In genomic region chr11:55518806-55519674, GRCm38 (mm10) we compare ENCODE assay signal across 7 mouse cellular contexts. TPM values are rescaled to one million over a fixed set of nuclear protein-coding genes. Genes with fewer than 3 reads are reported as not detected.
DNase-seq lines count a peak whose midpoint lies in the region; ATAC-seq lines count a peak whose summit lies in the region.

No protein-coding gene starts in this region.

- no peaks in the 10 kb centered on the region for H3K9me3 ChIP-seq in hindbrain, embryonic 13.5 days

- no peaks in the 10 kb centered on the region for H3K27me3 ChIP-seq in hindbrain, embryonic 13.5 days

- H3K27ac ChIP-seq in hindbrain, embryonic 13.5 days = peak overlapping the region; percentile 64; the same call in 1 of the 2 replicates

- 8% methylated on average over 9 of the region's 9 CpGs for WGBS in hindbrain, embryonic 13.5 days

- H3K36me3 ChIP-seq in hindbrain, embryonic 13.5 days = peaks cover 36% of the 10 kb centered on the region

- H3K4me2 ChIP-seq in hindbrain, embryonic 13.5 days = peak overlapping the region; percentile 21; the same call in 1 of the 2 replicates

- peak; percentile 66 for DNase-seq in Muller cell, postnatal 12 days (ENCODE audit: inconsistent ontology term)
- peak; percentile 56 for DNase-seq in brain, embryonic 18.5 days (ENCODE audit: low read depth, low spot score)
- DNase-seq in fibroblast of lung, adult 2 months (ENCODE audit: low read depth) = peak; percentile 48
- peak; percentile 67 to 74 for DNase-seq in layer of hippocampus, postnatal 25 days (ENCODE audit: extremely low spot score in 1 of 2, low spot score in 1 of 2)
- peak; percentile 69 for DNase-seq in lung, postnatal 36 days
- peak; percentile 87 to 88 for DNase-seq in right cerebral cortex, adult 2 months (ENCODE audit: low spot score in 2 of 2)

- peak; percentile 77 for ATAC-seq in hindbrain, embryonic 13.5 days (ENCODE audit: low FRiP score)

- no peak overlapping the region for H3K4me3 ChIP-seq in hindbrain, embryonic 13.5 days

- H3K9ac ChIP-seq in hindbrain, embryonic 13.5 days = no peak overlapping the region; the same call in 1 of the 2 replicates

- peaks cover 3% of the 10 kb centered on the region for H3K4me1 ChIP-seq in hindbrain, embryonic 13.5 days (replicated peaks)

RNA-seq across cellular contexts. Expression of gene G3bp1, which starts 49.6 kb away (rescaled TPM):
- polyA plus RNA-seq in hindbrain, embryonic 13.5 days (2015; fragmentation: Nextera tagmentation; extraction: Ambion mirVana) = 126 and 127 TPM in 2 replicates
- total RNA-seq in layer of hippocampus, postnatal 25 days (2021) = 10 to 100 TPM; 35.0 to 36.5 TPM

RNA-seq across cellular contexts. Expression of gene Atox1, which starts 58.0 kb away (rescaled TPM):
- polyA plus RNA-seq in hindbrain, embryonic 13.5 days (2015; fragmentation: Nextera tagmentation; extraction: Ambion mirVana) = 302 and 316 TPM in 2 replicates
- total RNA-seq in layer of hippocampus, postnatal 25 days (2021) = 100 to 1,000 TPM in 1 of 2 experiments, 10 to 100 TPM in 1; 95.7 to 109 TPM
